Mouse (Mus musculus) CD8-positive naive resting alpha-beta T cell, adult 57 days (primary cell): Measurements from ENCODE around the gene Zfp969. TPM values are rescaled to one million over a fixed set of nuclear protein-coding genes. Genes with fewer than 3 reads are reported as not detected.

Experiments
- total RNA-seq: library from RNA; stranded (reverse); gene quantifications from one replicate; pipeline ENCODE4 v1.2.4, GENCODE M21; 2023

Gene Zfp969
- not detected for total RNA-seq

DNA sequence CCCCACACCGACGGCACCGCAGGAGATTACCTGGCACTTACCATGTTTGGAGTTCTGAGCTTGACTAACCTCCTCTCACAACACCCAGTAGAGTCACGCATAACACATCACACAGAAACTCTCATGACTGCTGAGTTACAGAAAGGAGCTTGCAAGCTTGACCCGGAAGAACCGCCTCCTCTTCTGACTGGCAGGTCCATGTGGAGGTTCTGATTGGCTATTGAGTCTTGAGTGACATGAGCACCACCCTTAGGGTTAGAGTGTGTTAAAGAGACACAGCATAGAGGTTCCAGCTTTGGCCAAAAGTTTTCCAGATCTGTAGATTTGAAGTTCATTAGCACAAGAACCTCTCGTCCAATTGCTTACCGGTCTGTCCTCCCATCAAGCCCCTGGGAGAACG lies at the start of gene Zfp969:
TSS of gene Zfp969 (minus strand) at position 101 of the 400 bp plus-strand sequence.

DNA sequence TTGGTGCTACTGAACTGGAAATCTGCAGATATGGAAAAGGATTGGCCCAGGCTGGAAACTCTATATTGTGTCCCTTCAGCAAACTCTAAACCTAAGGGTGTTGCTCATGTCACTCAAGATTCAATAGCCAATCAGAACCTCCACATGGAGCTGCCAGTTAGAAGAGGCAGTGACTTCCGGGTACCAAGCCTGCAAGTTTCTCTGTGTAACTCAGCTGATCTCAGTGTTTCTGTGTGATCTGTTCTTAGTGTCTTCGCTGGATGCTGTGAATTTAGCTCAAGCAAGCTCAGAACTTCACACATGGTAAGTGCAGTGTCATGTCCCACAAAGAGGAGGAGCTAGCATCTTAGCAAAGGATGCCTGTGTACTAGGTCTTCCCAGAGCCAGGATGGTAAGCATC lies 37.8 kb upstream of the Zfp969 start, which contains the start of gene Gm2007:
TSS of gene Gm2007 (plus strand) at position 301 of the 400 bp plus-strand sequence.

DNA sequence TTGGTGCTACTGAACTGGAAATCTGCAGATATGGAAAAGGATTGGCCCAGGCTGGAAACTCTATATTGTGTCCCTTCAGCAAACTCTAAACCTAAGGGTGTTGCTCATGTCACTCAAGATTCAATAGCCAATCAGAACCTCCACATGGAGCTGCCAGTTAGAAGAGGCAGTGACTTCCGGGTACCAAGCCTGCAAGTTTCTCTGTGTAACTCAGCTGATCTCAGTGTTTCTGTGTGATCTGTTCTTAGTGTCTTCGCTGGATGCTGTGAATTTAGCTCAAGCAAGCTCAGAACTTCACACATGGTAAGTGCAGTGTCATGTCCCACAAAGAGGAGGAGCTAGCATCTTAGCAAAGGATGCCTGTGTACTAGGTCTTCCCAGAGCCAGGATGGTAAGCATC lies 59.8 kb downstream of the Zfp969 start, which contains the start of gene Gm11007:
TSS of gene Gm11007 (plus strand) at position 301 of the 400 bp plus-strand sequence.

Other genes starting within 250 kb of the Zfp969 start
- gene Zfp965, start 233.7 kb downstream of the Zfp969 start, total RNA-seq, result 5.3 TPM
- 7.7 TPM for gene Gm11007, start 59.7 kb downstream of the Zfp969 start, total RNA-seq
- gene Gm2007, start 37.9 kb upstream of the Zfp969 start, total RNA-seq, result 7.7 TPM
- gene Gm14288, start 97.4 kb upstream of the Zfp969 start, total RNA-seq, result not detected
- 3.2 TPM for gene Gm6710, start 165.6 kb upstream of the Zfp969 start, total RNA-seq
- 3.4 TPM for gene Zfp966, start 227.5 kb upstream of the Zfp969 start, total RNA-seq